8 mouse cellular contexts compared by ENCODE assay signal in the genomic region with DNA sequence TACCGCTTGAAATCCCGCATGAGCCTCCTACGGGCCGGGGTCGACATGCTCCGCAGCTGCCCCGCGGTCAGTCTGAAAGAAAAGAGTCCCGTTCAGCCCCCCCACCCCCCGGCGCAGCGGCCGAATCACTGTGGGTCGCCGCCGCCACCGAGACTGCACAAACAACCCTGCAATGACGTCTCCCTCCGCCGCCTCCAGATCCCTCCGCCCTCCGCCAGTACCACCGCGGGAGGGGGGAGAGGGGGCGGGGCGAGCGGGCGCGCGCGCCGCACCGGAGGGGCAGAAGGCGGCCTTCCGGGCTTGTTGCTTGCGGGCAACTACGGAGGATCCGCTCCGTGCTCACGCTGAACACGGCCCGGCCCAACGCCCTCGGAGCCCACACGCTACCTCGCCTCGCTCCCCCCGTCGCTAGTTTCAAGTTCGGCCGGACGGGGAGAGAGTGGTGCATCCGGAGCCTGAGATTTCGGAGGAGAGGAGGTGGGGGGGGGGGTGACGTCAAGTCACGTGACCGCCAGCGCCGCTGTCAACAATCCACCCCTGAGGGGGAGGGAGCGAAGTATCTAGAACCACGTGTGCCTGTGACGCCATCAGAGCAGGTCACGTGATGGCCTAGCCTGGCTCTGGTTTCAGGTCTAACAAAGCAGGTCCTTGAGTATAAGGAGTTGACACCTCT. TPM values are rescaled to one million over a fixed set of nuclear protein-coding genes. Genes with fewer than 3 reads are reported as not detected.
DNase-seq lines count a peak whose midpoint lies in the region; ATAC-seq and TF ChIP-seq lines count a peak whose summit lies in the region.

A gene (minus strand): TSS at position 473 of the 673 bp plus-strand sequence.

- peaks cover 26% of the 10 kb centered on the region for H3K36me3 ChIP-seq in hindbrain, embryonic 10.5 days
- peaks cover 19% of the 10 kb centered on the region; the same call in 1 of the 2 replicates for H3K36me3 ChIP-seq in lung, postnatal 0 days (ENCODE audit: insufficient read depth, low read length)

- peak within 1 kb of the TSS; percentile 65 for H3K4me2 ChIP-seq in lung, postnatal 0 days (replicated peaks; ENCODE audit: low read depth, low read length)

- peak within 1 kb of the TSS; percentile 87 for H3K9ac ChIP-seq in lung, postnatal 0 days (replicated peaks; ENCODE audit: low read depth)

- peak within 1 kb of the TSS; percentile 99 for H3K27ac ChIP-seq in hindbrain, embryonic 10.5 days
- peak within 1 kb of the TSS; percentile 98 for H3K27ac ChIP-seq in lung, postnatal 0 days (ENCODE audit: low read length)

- peak; percentile 99 for DNase-seq in MN1 (ENCODE audit: low spot score)
- peak; percentile 99 for DNase-seq in cerebellum, adult 9-10 months
- peak; percentile 97 for DNase-seq in hindbrain, embryonic 10.5 days (ENCODE audit: low spot score)
- DNase-seq in layer of hippocampus, adult 9-11 months, result peak; percentile 98
- DNase-seq in lung, postnatal 0 days (ENCODE audit: low spot score), result peak; percentile 99
- peak; percentile 91 for DNase-seq in ovary, postnatal 14 days (ENCODE audit: low spot score)
- DNase-seq in thymus, postnatal 14 days, result peak; percentile 95

- no peak for TF ChIP-seq EP300 in lung, postnatal 0 days (IDR thresholded peaks at IDR 0.05)

- 1% methylated on average over 63 of the region's 63 CpGs for WGBS in hindbrain, embryonic 10.5 days
- under 1% methylated on average over 51 of the region's 63 CpGs for WGBS in lung, postnatal 0 days

- ATAC-seq in frontal cortex, adult (ENCODE audit: low TSS enrichment), result peak; percentile 72
- ATAC-seq in lung, postnatal 0 days, result peak; percentile 75

- peak within 1 kb of the TSS; percentile 83 for H3K4me3 ChIP-seq in hindbrain, embryonic 10.5 days
- H3K4me3 ChIP-seq in lung, postnatal 0 days (ENCODE audit: low read depth, low read length), result peak within 1 kb of the TSS; percentile 77

- no peak for TF ChIP-seq CTCF in lung, postnatal 0 days (IDR thresholded peaks at IDR 0.05)

- H3K9me3 ChIP-seq in hindbrain, embryonic 10.5 days, result no peaks in the 10 kb centered on the region
- no peaks in the 10 kb centered on the region for H3K9me3 ChIP-seq in lung, postnatal 0 days (ENCODE audit: low read length)

- peaks cover 46% of the 10 kb centered on the region for H3K4me1 ChIP-seq in hindbrain, embryonic 10.5 days (replicated peaks)
- peaks cover 9% of the 10 kb centered on the region; the same call in 1 of the 2 replicates for H3K4me1 ChIP-seq in lung, postnatal 0 days (ENCODE audit: insufficient read depth, low read depth, low read length)

- H3K27me3 ChIP-seq in hindbrain, embryonic 10.5 days (ENCODE audit: insufficient read depth, poor library complexity, severe bottlenecking), result no peaks in the 10 kb centered on the region
- H3K27me3 ChIP-seq in lung, postnatal 0 days (replicated peaks; ENCODE audit: insufficient read depth, low read length), result no peaks in the 10 kb centered on the region

RNA-seq across cellular contexts. Expression of the gene that starts here (rescaled TPM):
- 205 and 207 TPM in 2 replicates for polyA plus RNA-seq in hindbrain, embryonic 10.5 days (2016; fragmentation: Nextera tagmentation; extraction: Ambion mirVana)
- polyA plus RNA-seq in lung, postnatal 0 days (2015; fragmentation: Nextera tagmentation; extraction: Ambion mirVana), result 276 and 280 TPM in 2 replicates

Comparison
In these comparisons a context has a peak if more than half of its experiments do, and no peak if none do; other contexts are left out.
1. Peak in every context shown above with its lines: DNase-seq, ATAC-seq, H3K4me3 ChIP-seq and H3K27ac ChIP-seq.